Mouse (Mus musculus): ENCODE results near the gene Tmem141. TPM values are rescaled to one million over a fixed set of nuclear protein-coding genes. Genes with fewer than 3 reads are reported as not detected.

The Tmem141 gene
- polyA plus RNA-seq, 1 experiment from 2014 or later, result 17.5 TPM

- no peak overlapping the region for H3K4me2 ChIP-seq (ENCODE audit: low read depth, low read length)
- H3K36me3 ChIP-seq (replicated peaks; ENCODE audit: control insufficient read depth, insufficient read depth, low read depth, low read length), result no peaks in the 10 kb centered on the region
- no peak overlapping the region for H3K4me3 ChIP-seq (ENCODE audit: low read depth, low read length)
- no peak overlapping the region for H3K27ac ChIP-seq (replicated peaks; ENCODE audit: low read depth, low read length)
- no peaks in the 10 kb centered on the region for H3K4me1 ChIP-seq (ENCODE audit: control insufficient read depth, insufficient read depth, low read length)
- 82% methylated on average over 4 of the region's 4 CpGs for WGBS
- ATAC-seq (replicated peaks; ENCODE audit: insufficient number of reproducible peaks, low FRiP score, low TSS enrichment, low read depth) (no peak), DNase-seq (ENCODE audit: low spot score) (no peak)
- H3K27me3 ChIP-seq (ENCODE audit: control insufficient read depth, insufficient read depth, low read length), result no peaks in the 10 kb centered on the region
- no peaks in the 10 kb centered on the region for H3K9me3 ChIP-seq (replicated peaks; ENCODE audit: control insufficient read depth, low read length)
- H3K9ac ChIP-seq (replicated peaks; ENCODE audit: low read length), result no peak overlapping the region
These were observed 34.9 kb upstream of the Tmem141 start for GRCm38 (mm10) chr2:25656691-25657090.

- no peaks in the 10 kb centered on the region for H3K4me1 ChIP-seq (ENCODE audit: control insufficient read depth, insufficient read depth, low read length)
- DNase-seq (ENCODE audit: low spot score), result peak; percentile 24
- no peak overlapping the region for H3K4me3 ChIP-seq (ENCODE audit: low read depth, low read length)
- no peaks in the 10 kb centered on the region for H3K9me3 ChIP-seq (replicated peaks; ENCODE audit: control insufficient read depth, low read length)
- WGBS, result 50% methylated on average over 1 of the region's 1 CpGs
- ATAC-seq (replicated peaks; ENCODE audit: insufficient number of reproducible peaks, low FRiP score, low TSS enrichment, low read depth), result no peak
- no peak overlapping the region for H3K27ac ChIP-seq (replicated peaks; ENCODE audit: low read depth, low read length)
- no peak overlapping the region for H3K9ac ChIP-seq (replicated peaks; ENCODE audit: low read length)
- no peaks in the 10 kb centered on the region for H3K27me3 ChIP-seq (ENCODE audit: control insufficient read depth, insufficient read depth, low read length)
- H3K36me3 ChIP-seq (replicated peaks; ENCODE audit: control insufficient read depth, insufficient read depth, low read depth, low read length), result no peaks in the 10 kb centered on the region
- H3K4me2 ChIP-seq (ENCODE audit: low read depth, low read length), result no peak overlapping the region
These were observed 32.7 kb upstream of the Tmem141 start for GRCm38 (mm10) chr2:25654502-25654901.

- H3K36me3 ChIP-seq (replicated peaks; ENCODE audit: control insufficient read depth, insufficient read depth, low read depth, low read length), result no peaks in the 10 kb centered on the region
- no peak for ATAC-seq (replicated peaks; ENCODE audit: insufficient number of reproducible peaks, low FRiP score, low TSS enrichment, low read depth)
These were observed 31.1 kb upstream of the Tmem141 start, which contains the start of gene Lcn8 for GRCm38 (mm10) chr2:25652902-25653301. Lcn8 (plus strand) TSS chr2:25653120.

GRCm38 (mm10) chr2:25639890-25640289 is 18.1 kb upstream of the Tmem141 start:
- no peaks in the 10 kb centered on the region for H3K27me3 ChIP-seq (ENCODE audit: control insufficient read depth, insufficient read depth, low read length)
- no peaks in the 10 kb centered on the region for H3K4me1 ChIP-seq (ENCODE audit: control insufficient read depth, insufficient read depth, low read length)
- peak; percentile 68 for DNase-seq (ENCODE audit: low spot score)
- no peak for ATAC-seq (replicated peaks; ENCODE audit: insufficient number of reproducible peaks, low FRiP score, low TSS enrichment, low read depth)
- H3K9me3 ChIP-seq (replicated peaks; ENCODE audit: control insufficient read depth, low read length), result no peaks in the 10 kb centered on the region
- H3K9ac ChIP-seq (replicated peaks; ENCODE audit: low read length), result no peak overlapping the region
- H3K36me3 ChIP-seq (replicated peaks; ENCODE audit: control insufficient read depth, insufficient read depth, low read depth, low read length), result no peaks in the 10 kb centered on the region
- 15% methylated on average over 6 of the region's 6 CpGs for WGBS
- no peak overlapping the region for H3K27ac ChIP-seq (replicated peaks; ENCODE audit: low read depth, low read length)
- H3K4me3 ChIP-seq (ENCODE audit: low read depth, low read length), result no peak overlapping the region
- no peak overlapping the region for H3K4me2 ChIP-seq (ENCODE audit: low read depth, low read length)

More at GRCm38 (mm10) chr2:25652902-25653301, 31.1 kb upstream of the Tmem141 start, which contains the start of gene Lcn8:
- Histone ChIP-seq H3K9ac (replicated peaks; ENCODE audit: low read length) (no peak within 1 kb of the TSS), H3K4me3 (ENCODE audit: low read depth, low read length) (no peak within 1 kb of the TSS), H3K4me2 (ENCODE audit: low read depth, low read length) (no peak within 1 kb of the TSS), H3K27ac (replicated peaks; ENCODE audit: low read depth, low read length) (no peak within 1 kb of the TSS), H3K4me1 (ENCODE audit: control insufficient read depth, insufficient read depth, low read length) (no peaks in the 10 kb centered on the region), H3K27me3 (ENCODE audit: control insufficient read depth, insufficient read depth, low read length) (no peaks in the 10 kb centered on the region), H3K9me3 (replicated peaks; ENCODE audit: control insufficient read depth, low read length) (no peaks in the 10 kb centered on the region)
- WGBS, result 78% methylated on average over 2 of the region's 2 CpGs
- DNase-seq (ENCODE audit: low spot score), result no peak

GRCm38 (mm10) chr2:25634046-25634445 is 12.2 kb upstream of the Tmem141 start:
- Histone ChIP-seq H3K9me3 (replicated peaks; ENCODE audit: control insufficient read depth, low read length) (no peaks in the 10 kb centered on the region), H3K4me2 (ENCODE audit: low read depth, low read length) (no peak overlapping the region), H3K4me3 (ENCODE audit: low read depth, low read length) (no peak overlapping the region), H3K4me1 (ENCODE audit: control insufficient read depth, insufficient read depth, low read length) (no peaks in the 10 kb centered on the region), H3K9ac (replicated peaks; ENCODE audit: low read length) (no peak overlapping the region), H3K27ac (replicated peaks; ENCODE audit: low read depth, low read length) (no peak overlapping the region), H3K36me3 (replicated peaks; ENCODE audit: control insufficient read depth, insufficient read depth, low read depth, low read length) (no peaks in the 10 kb centered on the region), H3K27me3 (ENCODE audit: control insufficient read depth, insufficient read depth, low read length) (no peaks in the 10 kb centered on the region)
- WGBS, result 14% methylated on average over 1 of the region's 1 CpGs
- ATAC-seq (replicated peaks; ENCODE audit: insufficient number of reproducible peaks, low FRiP score, low TSS enrichment, low read depth), result no peak
- no peak for DNase-seq (ENCODE audit: low spot score)

- H3K4me1 ChIP-seq (ENCODE audit: control insufficient read depth, insufficient read depth, low read length), result no peaks in the 10 kb centered on the region
- no peaks in the 10 kb centered on the region for H3K27me3 ChIP-seq (ENCODE audit: control insufficient read depth, insufficient read depth, low read length)
- ATAC-seq (replicated peaks; ENCODE audit: insufficient number of reproducible peaks, low FRiP score, low TSS enrichment, low read depth), result no peak
- H3K36me3 ChIP-seq (replicated peaks; ENCODE audit: control insufficient read depth, insufficient read depth, low read depth, low read length), result no peaks in the 10 kb centered on the region
- H3K27ac ChIP-seq (replicated peaks; ENCODE audit: low read depth, low read length), result no peak overlapping the region
- DNase-seq (ENCODE audit: low spot score), result no peak
- H3K4me3 ChIP-seq (ENCODE audit: low read depth, low read length), result no peak overlapping the region
- no peak overlapping the region for H3K4me2 ChIP-seq (ENCODE audit: low read depth, low read length)
- H3K9ac ChIP-seq (replicated peaks; ENCODE audit: low read length), result no peak overlapping the region
- no peaks in the 10 kb centered on the region for H3K9me3 ChIP-seq (replicated peaks; ENCODE audit: control insufficient read depth, low read length)
- WGBS, result 73% methylated on average over 3 of the region's 3 CpGs
These were observed 11.8 kb upstream of the Tmem141 start for GRCm38 (mm10) chr2:25633616-25634015.

GRCm38 (mm10) chr2:25628738-25629137 is 6.9 kb upstream of the Tmem141 start:
- ATAC-seq (replicated peaks; ENCODE audit: insufficient number of reproducible peaks, low FRiP score, low TSS enrichment, low read depth) (no peak), DNase-seq (ENCODE audit: low spot score) (no peak)
- Histone ChIP-seq H3K9me3 (replicated peaks; ENCODE audit: control insufficient read depth, low read length) (no peaks in the 10 kb centered on the region), H3K27me3 (ENCODE audit: control insufficient read depth, insufficient read depth, low read length) (no peaks in the 10 kb centered on the region), H3K4me3 (ENCODE audit: low read depth, low read length) (no peak overlapping the region), H3K4me1 (ENCODE audit: control insufficient read depth, insufficient read depth, low read length) (no peaks in the 10 kb centered on the region), H3K9ac (replicated peaks; ENCODE audit: low read length) (no peak overlapping the region), H3K4me2 (ENCODE audit: low read depth, low read length) (no peak overlapping the region), H3K36me3 (replicated peaks; ENCODE audit: control insufficient read depth, insufficient read depth, low read depth, low read length) (no peaks in the 10 kb centered on the region), H3K27ac (replicated peaks; ENCODE audit: low read depth, low read length) (no peak overlapping the region)
- 38% methylated on average over 3 of the region's 4 CpGs for WGBS

- Histone ChIP-seq H3K4me3 (ENCODE audit: low read depth, low read length) (no peak within 1 kb of the TSS), H3K9ac (replicated peaks; ENCODE audit: low read length) (no peak within 1 kb of the TSS), H3K36me3 (replicated peaks; ENCODE audit: control insufficient read depth, insufficient read depth, low read depth, low read length) (no peaks in the 10 kb centered on the region), H3K27me3 (ENCODE audit: control insufficient read depth, insufficient read depth, low read length) (no peaks in the 10 kb centered on the region), H3K4me1 (ENCODE audit: control insufficient read depth, insufficient read depth, low read length) (no peaks in the 10 kb centered on the region), H3K9me3 (replicated peaks; ENCODE audit: control insufficient read depth, low read length) (no peaks in the 10 kb centered on the region), H3K4me2 (ENCODE audit: low read depth, low read length) (no peak within 1 kb of the TSS), H3K27ac (replicated peaks; ENCODE audit: low read depth, low read length) (no peak within 1 kb of the TSS)
- ATAC-seq (replicated peaks; ENCODE audit: insufficient number of reproducible peaks, low FRiP score, low TSS enrichment, low read depth) (no peak), DNase-seq (ENCODE audit: low spot score) (no peak)
- WGBS, result 80% methylated on average over 6 of the region's 6 CpGs
These were observed 6.0 kb upstream of the Tmem141 start, which contains the start of gene Fcna for GRCm38 (mm10) chr2:25627811-25628210. Fcna (minus strand) TSS chr2:25628030.
